Mouse (Mus musculus) macrophage (primary cell): Measurements from ENCODE around the gene Otogl. TPM values are rescaled to one million over a fixed set of nuclear protein-coding genes. Genes with fewer than 3 reads are reported as not detected.

Experiments used
- H3K27ac ChIP-seq: fragments of 350-480 bp; formaldehyde crosslinking; 2 replicates; pipeline ENCODE4 v1.9.0; 2021
- H3K36me3 ChIP-seq: fragments of 350-480 bp; formaldehyde crosslinking; 2 replicates; pipeline ENCODE4 v1.9.0; 2021; ENCODE audit errors: inconsistent target
- H3K4me3 ChIP-seq: fragments of 350-480 bp; formaldehyde crosslinking; 2 replicates; pipeline ENCODE4 v1.9.0; 2021; ENCODE audit errors: inconsistent target
- H3K79me2 ChIP-seq: fragments of 350-480 bp; formaldehyde crosslinking; 2 replicates; pipeline ENCODE4 v1.9.0; 2021; ENCODE audit errors: inconsistent target
- WGBS: methylation state at CpG from one replicate; pipeline ENCODE4 v1.1.7; 2026; ENCODE audit warnings: inconsistent platforms; ENCODE audit not compliant: missing documents; 5-methylcytosine and 5-hydroxymethylcytosine counted together
- polyA plus RNA-seq: library from polyadenylated mRNA; stranded (reverse); fragments of 250-400 nt; gene quantifications from 3 replicates; pipeline ENCODE4 v1.2.4, GENCODE M21; 2018; ENCODE audit warnings: inconsistent platforms

Gene Otogl
- polyA plus RNA-seq, 1 experiment from 2014 or later: not detected

DNA sequence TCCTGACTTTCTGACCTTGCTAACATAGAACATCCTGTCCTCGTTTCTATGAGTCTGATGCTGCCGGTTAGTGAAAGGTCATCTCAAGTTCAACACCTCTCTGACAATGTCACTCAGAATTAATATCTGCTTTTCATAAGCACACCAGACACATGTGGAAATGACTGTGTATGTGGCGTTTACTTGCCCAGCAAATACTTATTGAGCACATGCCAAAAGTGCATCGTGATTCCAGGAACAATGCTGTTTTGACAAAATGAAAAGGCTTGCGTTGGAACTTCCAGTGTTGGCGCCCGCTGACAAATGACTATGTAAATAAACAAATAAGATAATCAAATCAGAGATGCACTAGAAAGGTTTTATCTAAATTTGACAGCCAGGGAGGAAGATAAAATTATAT, 186.3 kb downstream of the Otogl start:
- Histone ChIP-seq H3K4me3 (no peak overlapping the region), H3K27ac (no peak overlapping the region), H3K36me3 (no peaks in the 10 kb centered on the region), H3K79me2 (no peaks in the 10 kb centered on the region)
- 32% methylated on average over 7 of the region's 7 CpGs for WGBS

DNA sequence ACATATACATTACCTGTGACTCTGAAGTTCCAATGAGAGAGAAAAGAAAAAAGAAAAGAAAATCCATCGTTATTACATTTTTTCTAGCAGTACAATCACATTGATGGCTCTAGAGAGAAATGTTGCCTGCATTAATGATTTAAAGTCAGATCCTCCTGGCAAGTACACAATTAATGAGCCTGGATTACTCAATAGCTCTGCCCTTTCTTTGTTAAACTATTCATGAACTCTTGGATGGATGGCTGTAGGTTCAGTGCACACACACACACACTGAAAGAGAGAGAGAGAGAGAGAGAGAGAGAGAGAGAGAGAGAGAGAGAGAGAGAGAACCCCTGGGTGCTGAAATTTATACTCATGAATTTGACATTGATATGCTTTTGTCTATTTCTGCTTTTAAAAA, 192.1 kb downstream of the Otogl start, which contains the start of gene Ptprq:
Ptprq (minus strand) TSS at position 246 of the 400 bp plus-strand sequence.
- H3K4me3 ChIP-seq: no peak within 1 kb of the TSS
- no peaks in the 10 kb centered on the region for H3K79me2 ChIP-seq
- WGBS: 100% methylated on average over 1 of the region's 1 CpGs
- no peak within 1 kb of the TSS for H3K27ac ChIP-seq
- no peaks in the 10 kb centered on the region for H3K36me3 ChIP-seq

Other genes with a start within 250 kb of the Otogl start
- not detected in 3 replicates for gene Ptprq, start 192.1 kb downstream of the Otogl start, polyA plus RNA-seq